Mouse (Mus musculus): ENCODE measurements around the gene Mcpt8.
"Not testable (repeated sequence)": the region's sequence is repeated elsewhere in the genome, so short reads cannot be mapped to it uniquely, and the experiment has no call there.

Gene Mcpt8

GRCm38 (mm10) chr14:56085167-56085566 lies at the start of gene Mcpt8:
Mcpt8 (minus strand) TSS chr14:56085273.
- no peak for DNase-seq (ENCODE audit: low spot score in 2 of 2)

GRCm38 (mm10) chr14:56133675-56134074 lies 48.6 kb upstream of the Mcpt8 start:
- not testable (repeated sequence) for DNase-seq (ENCODE audit: low spot score in 2 of 2)

GRCm38 (mm10) chr14:56132508-56132907 lies 47.4 kb upstream of the Mcpt8 start, which contains the start of gene Gzmd:
Gzmd (minus strand) TSS chr14:56132608.
- DNase-seq (ENCODE audit: low spot score in 2 of 2), result not testable (repeated sequence)

GRCm38 (mm10) chr14:56128341-56128740 lies 43.3 kb upstream of the Mcpt8 start:
- DNase-seq (ENCODE audit: low spot score in 2 of 2), result no peak

GRCm38 (mm10) chr14:56123516-56123915 lies 38.4 kb upstream of the Mcpt8 start:
- no peak for DNase-seq (ENCODE audit: low spot score in 2 of 2)

GRCm38 (mm10) chr14:56120525-56120924 lies 35.5 kb upstream of the Mcpt8 start, which contains the start of gene Gzme:
Gzme (minus strand) TSS chr14:56120625.
- DNase-seq (ENCODE audit: low spot score in 2 of 2), result no peak

GRCm38 (mm10) chr14:56115531-56116310 lies 30.6 kb upstream of the Mcpt8 start:
- DNase-seq (ENCODE audit: low spot score in 2 of 2), result not testable (repeated sequence)

GRCm38 (mm10) chr14:56105447-56106180 lies 20.5 kb upstream of the Mcpt8 start:
- DNase-seq (ENCODE audit: low spot score in 2 of 2), result no peak

GRCm38 (mm10) chr14:56105016-56105415 lies 19.9 kb upstream of the Mcpt8 start:
- no peak for DNase-seq (ENCODE audit: low spot score in 2 of 2)

GRCm38 (mm10) chr14:56103452-56103851 lies 18.4 kb upstream of the Mcpt8 start:
- DNase-seq (ENCODE audit: low spot score in 2 of 2), result no peak

GRCm38 (mm10) chr14:56102386-56102785 lies 17.3 kb upstream of the Mcpt8 start, which contains the start of gene Ctsg:
Ctsg (minus strand) TSS chr14:56102574.
- DNase-seq (ENCODE audit: low spot score in 2 of 2), result no peak

- no peak for DNase-seq (ENCODE audit: low spot score in 2 of 2)
Measured at GRCm38 (mm10) chr14:56098940-56099339, 13.9 kb upstream of the Mcpt8 start.

- DNase-seq (ENCODE audit: low spot score in 2 of 2), result no peak
Measured at GRCm38 (mm10) chr14:56097597-56097996, 12.5 kb upstream of the Mcpt8 start.

GRCm38 (mm10) chr14:56093353-56093752 lies 8.3 kb upstream of the Mcpt8 start:
- no peak for DNase-seq (ENCODE audit: low spot score in 2 of 2)

- DNase-seq (ENCODE audit: low spot score in 2 of 2), result no peak
Measured at GRCm38 (mm10) chr14:56086711-56087110, 1.6 kb upstream of the Mcpt8 start.

GRCm38 (mm10) chr14:56082016-56082415 lies 3.1 kb downstream of the Mcpt8 start:
- DNase-seq (ENCODE audit: low spot score in 2 of 2), result no peak

- DNase-seq (ENCODE audit: low spot score in 2 of 2), result not testable (repeated sequence)
Measured at GRCm38 (mm10) chr14:56062213-56062612, 22.9 kb downstream of the Mcpt8 start, which contains the start of gene Mcpt4. Mcpt4 (minus strand) TSS chr14:56062313.

GRCm38 (mm10) chr14:56057722-56058121 lies 27.4 kb downstream of the Mcpt8 start:
- DNase-seq (ENCODE audit: low spot score in 2 of 2), result no peak

- no peak for DNase-seq (ENCODE audit: low spot score in 2 of 2)
Measured at GRCm38 (mm10) chr14:56055408-56055807, 29.7 kb downstream of the Mcpt8 start.

GRCm38 (mm10) chr14:56041792-56042191 lies 43.3 kb downstream of the Mcpt8 start, which contains the start of gene Mcpt2:
Mcpt2 (plus strand) TSS chr14:56042041.
- not testable (repeated sequence) for DNase-seq (ENCODE audit: low spot score in 2 of 2)

GRCm38 (mm10) chr14:56034433-56034832 lies 50.6 kb downstream of the Mcpt8 start:
- no peak for DNase-seq (ENCODE audit: low spot score in 2 of 2)
